Mouse (Mus musculus) neural tube, embryonic 13.5 days (tissue): Measurements from ENCODE around the gene Snurf. TPM values are rescaled to one million over a fixed set of nuclear protein-coding genes. Genes with fewer than 3 reads are reported as not detected.

Experiments used
- ATAC-seq: fragments of 200-750 bp; cut with Nextera tagmentation; 2 replicates; pipeline ENCODE4 v1.8.0; 2017; ENCODE audit warnings: low read depth, mild to moderate bottlenecking, moderate TSS enrichment, moderate library complexity
- H3K27ac ChIP-seq: fragments of 300-500 bp; sonication (generic); replicated peaks from 2 replicates; pipeline ENCODE4 v1.5.1; 2015; ENCODE audit warnings: moderate library complexity, mild to moderate bottlenecking, inconsistent platforms
- H3K27me3 ChIP-seq: fragments of 300-500 bp; sonication (generic); 2 replicates; pipeline ENCODE4 v1.6.1; 2015; ENCODE audit warnings: mild to moderate bottlenecking, inconsistent platforms
- H3K36me3 ChIP-seq: fragments of 300-500 bp; sonication (generic); 2 replicates; pipeline ENCODE4 v1.6.1; 2015; ENCODE audit warnings: mild to moderate bottlenecking, inconsistent platforms
- H3K4me1 ChIP-seq: fragments of 300-500 bp; sonication (generic); replicated peaks from 2 replicates; pipeline ENCODE4 v1.6.1; 2015; ENCODE audit warnings: inconsistent platforms
- H3K4me2 ChIP-seq: fragments of 300-500 bp; sonication (generic); 2 replicates; pipeline ENCODE4 v1.6.1; 2015; ENCODE audit warnings: inconsistent platforms, mild to moderate bottlenecking, moderate library complexity
- H3K4me3 ChIP-seq: fragments of 300-500 bp; sonication (generic); 2 replicates; pipeline ENCODE4 v1.5.1; 2015; ENCODE audit warnings: mild to moderate bottlenecking, inconsistent platforms
- H3K9ac ChIP-seq: fragments of 300-500 bp; sonication (generic); 2 replicates; pipeline ENCODE4 v1.6.1; 2015; ENCODE audit warnings: moderate library complexity, mild to moderate bottlenecking, inconsistent platforms
- H3K9me3 ChIP-seq: fragments of 300-500 bp; sonication (generic); 2 replicates; pipeline ENCODE4 v1.6.1; 2016; ENCODE audit warnings: inconsistent platforms
- WGBS: fragments of 180-500 bp; shearing (Covaris S2); methylation state at CpG from one replicate; pipeline ENCODE4 v1.1.7; 2015; 5-methylcytosine and 5-hydroxymethylcytosine counted together
- polyA plus RNA-seq: library from polyadenylated mRNA; unstranded; fragments of >200 nt; fragmentation: Nextera tagmentation; extraction: Ambion mirVana; gene quantifications from 2 replicates; pipeline ENCODE4 v1.2.1, GENCODE M21; 2015

The Snurf gene
- 472 and 565 TPM in 2 replicates for polyA plus RNA-seq

GRCm38 (mm10) chr7:60004606-60005330, at the start of gene Snurf, which contains the start of gene Gm38393:
Gene Snurf, minus strand, starts transcription at chr7:60005049.
Gene Gm38393, minus strand, starts transcription at chr7:60005064.
- Histone ChIP-seq H3K36me3 (no peaks in the 10 kb centered on the region), H3K27ac (peak within 1 kb of the TSS; percentile 88), H3K9ac (peak within 1 kb of the TSS; percentile 79), H3K9me3 (peaks cover 27% of the 10 kb centered on the region), H3K4me3 (peak within 1 kb of the TSS; percentile 63), H3K27me3 (no peaks in the 10 kb centered on the region), H3K4me2 (peak within 1 kb of the TSS; percentile 48), H3K4me1 (no peaks in the 10 kb centered on the region)
- peak; percentile 76 for ATAC-seq
- WGBS: 44% methylated on average over 30 of the region's 30 CpGs

DNA sequence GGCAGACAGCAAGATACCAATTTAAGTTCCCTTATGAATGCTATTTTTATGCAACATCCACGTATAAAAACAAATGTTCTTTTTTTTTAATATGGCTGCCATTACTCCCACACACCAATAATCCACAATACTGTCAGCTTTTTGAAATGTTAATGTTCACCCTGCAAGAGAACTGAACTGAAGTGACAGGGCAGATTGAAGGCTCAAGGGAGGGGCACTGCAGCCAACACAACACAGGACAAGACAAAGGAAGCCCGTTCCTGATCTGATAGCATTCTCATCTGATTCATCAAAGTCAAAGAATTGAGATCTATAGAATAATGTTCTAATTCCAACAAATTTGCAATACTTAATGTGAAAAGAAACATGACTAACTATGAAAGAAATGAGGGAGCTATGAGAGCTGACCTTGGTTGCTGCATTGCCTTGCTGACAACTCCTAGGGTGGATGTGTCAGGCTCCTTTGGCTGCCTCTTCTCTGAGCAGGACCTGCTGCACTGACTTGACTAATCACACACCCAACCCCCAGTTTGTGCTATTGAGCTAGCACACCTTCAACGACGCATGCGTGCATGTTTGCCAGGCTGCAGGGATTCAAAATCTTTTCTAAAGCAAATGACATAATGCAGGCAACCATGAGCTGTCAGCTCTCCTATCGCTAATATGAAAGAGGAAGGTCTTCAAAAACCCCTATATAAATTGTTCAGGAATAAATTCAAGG, 42.8 kb upstream of the Snurf start:
- Histone ChIP-seq H3K4me1 (no peaks in the 10 kb centered on the region), H3K36me3 (no peaks in the 10 kb centered on the region), H3K4me2 (no peak overlapping the region), H3K27me3 (no peaks in the 10 kb centered on the region), H3K27ac (no peak overlapping the region), H3K4me3 (no peak overlapping the region), H3K9me3 (no peaks in the 10 kb centered on the region), H3K9ac (no peak overlapping the region)
- 73% methylated on average over 6 of the region's 6 CpGs for WGBS
- no peak for ATAC-seq

- Histone ChIP-seq H3K4me2 (no peak overlapping the region), H3K27ac (no peak overlapping the region), H3K36me3 (no peaks in the 10 kb centered on the region), H3K9me3 (0 out of 2 replicates have a peak, but pooled peaks cover 4% of the 10 kb centered on the region), H3K9ac (no peak overlapping the region), H3K4me1 (no peaks in the 10 kb centered on the region), H3K27me3 (no peaks in the 10 kb centered on the region), H3K4me3 (no peak overlapping the region)
- WGBS: 45% methylated on average over 3 of the region's 3 CpGs
- no peak for ATAC-seq
Observed at GRCm38 (mm10) chr7:60013186-60013585, 8.3 kb upstream of the Snurf start.

DNA sequence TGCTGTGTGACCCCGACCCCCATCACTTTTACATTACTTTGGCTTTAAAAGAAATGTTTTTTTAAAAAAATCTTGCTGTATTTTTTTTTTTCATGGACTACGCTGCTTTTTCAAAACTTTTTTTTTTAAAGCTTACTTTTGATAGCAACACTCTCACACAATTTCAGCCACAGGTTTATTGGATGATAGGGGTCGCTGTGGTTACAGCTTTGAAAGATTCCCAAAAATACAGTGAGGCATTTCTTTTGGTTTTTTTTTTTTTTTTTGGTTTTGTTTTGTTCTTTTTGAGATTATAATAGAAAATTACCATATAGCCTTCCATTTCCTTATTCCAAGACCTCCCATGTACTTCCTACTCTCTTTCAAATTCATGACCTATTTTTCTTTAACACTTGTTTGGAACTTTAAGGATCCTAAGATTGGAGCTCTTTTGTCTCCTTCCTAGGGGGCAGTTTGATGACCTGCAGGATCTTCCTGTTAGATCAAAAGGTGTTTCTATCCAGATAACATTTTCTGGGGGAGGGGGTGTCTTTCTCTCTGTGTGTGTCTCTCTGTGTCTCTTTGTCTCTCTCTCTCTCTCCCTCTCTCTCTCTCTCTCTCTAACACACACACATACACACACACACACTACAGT, 3.0 kb upstream of the Snurf start:
- no peak for ATAC-seq
- 51% methylated on average over 3 of the region's 3 CpGs for WGBS
- no peak overlapping the region for H3K27ac ChIP-seq
- H3K4me2 ChIP-seq: no peak overlapping the region
- H3K36me3 ChIP-seq: no peaks in the 10 kb centered on the region
- H3K27me3 ChIP-seq: no peaks in the 10 kb centered on the region
- H3K4me3 ChIP-seq: no peak overlapping the region
- no peaks in the 10 kb centered on the region for H3K4me1 ChIP-seq
- H3K9ac ChIP-seq: no peak overlapping the region
- peaks cover 28% of the 10 kb centered on the region for H3K9me3 ChIP-seq

GRCm38 (mm10) chr7:60006262-60006661, 1.4 kb upstream of the Snurf start:
- no peak overlapping the region for H3K4me2 ChIP-seq
- no peak for ATAC-seq
- 48% methylated on average over 2 of the region's 2 CpGs for WGBS
- no peak overlapping the region for H3K9ac ChIP-seq
- H3K27me3 ChIP-seq: no peaks in the 10 kb centered on the region
- H3K4me3 ChIP-seq: no peak overlapping the region
- H3K4me1 ChIP-seq: no peaks in the 10 kb centered on the region
- no peak overlapping the region for H3K27ac ChIP-seq
- H3K9me3 ChIP-seq: peaks cover 28% of the 10 kb centered on the region
- H3K36me3 ChIP-seq: no peaks in the 10 kb centered on the region

- H3K27ac ChIP-seq: peak overlapping the region; percentile 88
- no peaks in the 10 kb centered on the region for H3K36me3 ChIP-seq
- 46% methylated on average over 22 of the region's 22 CpGs for WGBS
- peak; percentile 87 for ATAC-seq
- peaks cover 27% of the 10 kb centered on the region for H3K9me3 ChIP-seq
- peak overlapping the region; percentile 63 for H3K4me3 ChIP-seq
- H3K4me1 ChIP-seq: no peaks in the 10 kb centered on the region
- peak overlapping the region; percentile 48 for H3K4me2 ChIP-seq
- peak overlapping the region; percentile 79 for H3K9ac ChIP-seq
- no peaks in the 10 kb centered on the region for H3K27me3 ChIP-seq
Observed at GRCm38 (mm10) chr7:60003921-60004605, 786 bp downstream of the Snurf start.

DNA sequence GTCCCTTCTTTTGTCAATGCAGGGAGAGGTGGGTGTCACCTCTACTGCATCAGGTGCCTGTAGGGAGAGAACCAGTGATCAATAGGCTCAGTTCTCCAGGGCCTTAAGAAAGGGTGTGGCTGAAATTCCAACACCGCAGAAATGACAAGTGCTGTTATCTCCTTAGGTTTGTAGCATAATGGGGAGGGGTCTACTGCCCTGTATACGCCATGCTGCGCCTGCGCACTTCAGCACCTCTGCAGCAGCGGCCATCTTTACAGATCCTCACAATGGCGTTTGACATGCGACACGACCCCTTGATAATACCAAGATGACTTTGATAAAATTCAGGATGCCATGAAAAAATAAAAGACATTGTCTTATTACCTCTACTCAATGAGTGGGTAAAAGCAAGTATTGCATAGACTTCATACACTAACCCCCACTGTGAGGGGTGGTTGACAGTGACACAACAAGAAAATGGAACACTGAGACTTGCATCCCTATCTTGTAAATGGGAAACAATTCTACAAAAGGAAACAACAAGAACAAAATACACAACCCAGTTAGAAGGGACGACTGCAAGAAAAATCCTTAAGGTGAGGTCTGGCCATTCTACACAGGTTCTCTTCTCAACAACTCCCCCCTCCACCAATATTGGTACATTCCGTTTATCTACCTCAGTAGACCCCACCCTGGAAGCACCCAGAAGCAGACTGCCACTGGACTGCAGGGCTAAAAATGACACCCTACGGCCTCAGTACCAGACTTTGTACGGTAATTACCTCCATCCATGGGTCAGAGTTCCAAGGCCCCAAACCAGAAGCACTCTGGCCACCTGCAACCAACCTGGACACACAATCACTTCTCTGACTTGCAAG, 1.6 kb downstream of the Snurf start:
- H3K9me3 ChIP-seq: peaks cover 27% of the 10 kb centered on the region
- peak; percentile 81 for ATAC-seq
- peak overlapping the region; percentile 48 for H3K4me2 ChIP-seq
- no peaks in the 10 kb centered on the region for H3K4me1 ChIP-seq
- peak overlapping the region; percentile 79 for H3K9ac ChIP-seq
- no peaks in the 10 kb centered on the region for H3K27me3 ChIP-seq
- 44% methylated on average over 12 of the region's 12 CpGs for WGBS
- H3K4me3 ChIP-seq: peak overlapping the region; percentile 63
- peak overlapping the region; percentile 88 for H3K27ac ChIP-seq
- H3K36me3 ChIP-seq: no peaks in the 10 kb centered on the region

GRCm38 (mm10) chr7:59978646-59979045, 26.2 kb downstream of the Snurf start:
- Histone ChIP-seq H3K36me3 (peaks cover 16% of the 10 kb centered on the region), H3K4me1 (no peaks in the 10 kb centered on the region), H3K27me3 (no peaks in the 10 kb centered on the region), H3K9ac (no peak overlapping the region), H3K4me2 (no peak overlapping the region), H3K9me3 (no peaks in the 10 kb centered on the region), H3K27ac (no peak overlapping the region), H3K4me3 (no peak overlapping the region)
- 62% methylated on average over 1 of the region's 1 CpGs for WGBS
- ATAC-seq: no peak

Other genes with a start within 250 kb of the Snurf start
- gene Gm38393, start within 50 bp of the Snurf start, polyA plus RNA-seq: 2.6 and 3.2 TPM in 2 replicates
- 600 and 688 TPM in 2 replicates for gene Snrpn, start 135.2 kb upstream of the Snurf start, polyA plus RNA-seq